Mouse (Mus musculus) brain, adult 10 weeks (tissue): Measurements from ENCODE around the gene Slc25a21. TPM values are rescaled to one million over a fixed set of nuclear protein-coding genes. Genes with fewer than 3 reads are reported as not detected.

Experiments used
- polyA plus RNA-seq: library from polyadenylated mRNA; stranded (reverse); fragments of 350-450 nt; fragmentation: Illumina TruSeq; extraction: RNeasy Lipid Tissue Mini Kit (QIAGEN cat#74804); gene quantifications from one replicate; pipeline ENCODE4 v1.2.3, GENCODE M21; 2015; ENCODE audit warnings: low read depth, low replicate concordance

Slc25a21 gene
- 0.36 TPM for polyA plus RNA-seq

GRCm38 (mm10) chr12:57197363-57198026 is at the start of gene Slc25a21:
TSS of gene Slc25a21 (minus strand) at chr12:57197472.

GRCm38 (mm10) chr12:57230192-57230706 is 33.0 kb upstream of the Slc25a21 start, which contains the start of the genes Prps1l3 and Mipol1:
TSS of gene Prps1l3 (plus strand) at chr12:57230412.
TSS of gene Mipol1 (plus strand) at chr12:57230427.

GRCm38 (mm10) chr12:56691427-56692079 is 505.7 kb downstream of the Slc25a21 start, which contains the start of gene Pax9:
TSS of gene Pax9 (plus strand) at chr12:56691767.

Other genes starting within 250 kb of the Slc25a21 start
- gene Prps1l3, start 32.9 kb upstream of the Slc25a21 start, polyA plus RNA-seq, result 15.6 TPM
- gene Mipol1, start 33.0 kb upstream of the Slc25a21 start, polyA plus RNA-seq, result 5.5 TPM